ENCODE assay signal across 8 mouse cellular contexts in the genomic region with DNA sequence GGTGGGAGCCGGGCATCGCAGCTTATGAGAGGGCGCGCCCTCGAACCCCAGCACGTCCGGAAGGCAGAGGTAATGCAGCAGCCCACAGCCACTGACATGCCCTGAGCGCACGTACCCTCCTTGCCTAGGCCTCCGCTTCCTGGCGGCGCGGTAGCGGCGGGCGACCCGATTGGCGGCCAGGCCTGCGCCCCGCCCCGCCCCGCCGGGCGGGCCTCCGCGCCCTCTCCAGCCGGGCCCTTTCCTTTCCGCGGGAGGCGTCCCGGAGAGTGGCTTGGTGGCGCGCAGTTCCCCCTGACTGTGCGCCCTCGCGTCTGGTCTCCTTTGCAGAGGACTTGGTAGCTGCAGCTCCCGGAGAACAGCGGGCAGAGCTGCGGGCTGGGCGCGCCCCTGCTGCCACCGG.
A peak's percentile ranks its signal among the peaks of the same experiment; 100 is the strongest.
DNase-seq lines count a peak whose midpoint lies in the region; ATAC-seq lines count a peak whose summit lies in the region.
"Not testable (repeated sequence)": the region's sequence is repeated elsewhere in the genome, so short reads cannot be mapped to it uniquely, and the experiment has no call there.

No protein-coding gene starts in this region.

- not testable (repeated sequence) for H3K27ac ChIP-seq in ES-E14 (ENCODE audit: insufficient read depth, low read depth, low read length, poor library complexity, severe bottlenecking); heart, embryonic 10.5 days; hindbrain, embryonic 10.5 days; kidney, embryonic 16.5 days (ENCODE audit: low read length); limb, embryonic 15.5 days; midbrain, embryonic 10.5 days (replicated peaks)

- ATAC-seq in kidney, embryonic 16.5 days (ENCODE audit: low FRiP score, low TSS enrichment); limb, embryonic 15.5 days (ENCODE audit: insufficient number of reproducible peaks, low FRiP score, low TSS enrichment, low read depth): not testable (repeated sequence)

- H3K4me1 ChIP-seq in ES-E14 (ENCODE audit: control insufficient read depth in 2 of 2, insufficient read depth in 2 of 2, low read length in 2 of 2, poor library complexity in 1 of 2); heart, embryonic 10.5 days; hindbrain, embryonic 10.5 days (replicated peaks); kidney, embryonic 16.5 days (ENCODE audit: insufficient read depth, low read length); limb, embryonic 15.5 days; midbrain, embryonic 10.5 days: not testable (repeated sequence)

- H3K4me3 ChIP-seq in ES-E14 (ENCODE audit: insufficient read depth in 1 of 2, low read depth in 1 of 2, low read length in 2 of 2, poor library complexity in 1 of 2, severe bottlenecking in 1 of 2): peak overlapping the region; percentile 37 to 67; a peak in 3 of 4 replicates
- peak overlapping the region; percentile 41 for H3K4me3 ChIP-seq in heart, embryonic 10.5 days
- peak overlapping the region; percentile 29; the same call in 1 of the 2 replicates for H3K4me3 ChIP-seq in hindbrain, embryonic 10.5 days
- H3K4me3 ChIP-seq in kidney, embryonic 16.5 days (ENCODE audit: low read length): 0 out of 2 replicates have a peak overlapping the region, but pooled peaks have one; percentile 11
- H3K4me3 ChIP-seq in limb, embryonic 15.5 days: peak overlapping the region; percentile 20; the same call in 1 of the 2 replicates
- H3K4me3 ChIP-seq in midbrain, embryonic 10.5 days: 0 out of 2 replicates have a peak overlapping the region, but pooled peaks have one; percentile 20

- DNase-seq in ES-E14 (ENCODE audit: low read depth, low spot score); heart, embryonic 10.5 days (ENCODE audit: low spot score); hindbrain, embryonic 10.5 days (ENCODE audit: low spot score); midbrain, embryonic 10.5 days (ENCODE audit: low spot score): not testable (repeated sequence)
- DNase-seq in adrenal gland, postnatal 36 days: peak; percentile 3 to 14
- DNase-seq in thymus, postnatal 4 days: peak; percentile 6

- not testable (repeated sequence) for H3K36me3 ChIP-seq in ES-E14 (ENCODE audit: control insufficient read depth, insufficient read depth, low read length, poor library complexity, severe bottlenecking); heart, embryonic 10.5 days; hindbrain, embryonic 10.5 days; kidney, embryonic 16.5 days (ENCODE audit: insufficient read depth, low read length); limb, embryonic 15.5 days; midbrain, embryonic 10.5 days

- not testable (repeated sequence) for H3K9me3 ChIP-seq in ES-E14 (ENCODE audit: control insufficient read depth, insufficient read depth, low read depth, low read length); heart, embryonic 10.5 days; hindbrain, embryonic 10.5 days; kidney, embryonic 16.5 days (ENCODE audit: low read length); limb, embryonic 15.5 days
- H3K9me3 ChIP-seq in midbrain, embryonic 10.5 days (replicated peaks): peaks cover 20% of the 10 kb centered on the region; the same call in 1 of the 2 replicates

- not testable (repeated sequence) for H3K27me3 ChIP-seq in heart, embryonic 10.5 days (ENCODE audit: insufficient read depth, poor library complexity, severe bottlenecking); hindbrain, embryonic 10.5 days (ENCODE audit: insufficient read depth, poor library complexity, severe bottlenecking); kidney, embryonic 16.5 days (ENCODE audit: insufficient read depth, low read length); limb, embryonic 15.5 days; midbrain, embryonic 10.5 days (ENCODE audit: low read depth, poor library complexity, severe bottlenecking)

- peak overlapping the region; percentile 74 for H3K9ac ChIP-seq in ES-E14 (ENCODE audit: insufficient read depth, low read depth, low read length, poor library complexity, severe bottlenecking)
- H3K9ac ChIP-seq in kidney, embryonic 16.5 days (replicated peaks; ENCODE audit: low read length); limb, embryonic 15.5 days: not testable (repeated sequence)

- in situ Hi-C loops in ES-E14 (cut with MboI; ENCODE audit: low sequenced_read_pairs in 2 of 2, unreplicated experiment in 2 of 2): not testable (repeated sequence)

- under 1% methylated on average over 41 of the region's 42 CpGs for WGBS in heart, embryonic 10.5 days
- 6% methylated on average over 42 of the region's 42 CpGs for WGBS in hindbrain, embryonic 10.5 days
- 3% methylated on average over 25 of the region's 42 CpGs for WGBS in kidney, embryonic 16.5 days
- 6% methylated on average over 34 of the region's 42 CpGs for WGBS in limb, embryonic 15.5 days
- WGBS in midbrain, embryonic 10.5 days: 6% methylated on average over 34 of the region's 42 CpGs

- H3K4me2 ChIP-seq in kidney, embryonic 16.5 days (replicated peaks; ENCODE audit: low read depth, low read length): peak overlapping the region; percentile 27; the same call in 1 of the 2 replicates
- peak overlapping the region; percentile 31 for H3K4me2 ChIP-seq in limb, embryonic 15.5 days
